Mouse (Mus musculus) cerebellum, adult 2 months (tissue): ENCODE data around the gene Rhbdl1.

Experiments
- CTCF ChIP-seq: fragments of 200-500 bp; IDR thresholded peaks from 2 replicates; pipeline ENCODE4 v1.5.1; 2011; ENCODE audit warnings: low read depth, mild to moderate bottlenecking, control low read depth, low read length, moderate library complexity, borderline replicate concordance; ENCODE audit not compliant: insufficient read depth
- POLR2A ChIP-seq: fragments of 200-500 bp; IDR thresholded peaks from 2 replicates; pipeline ENCODE4 v1.6.1; 2011; ENCODE audit warnings: low read length, control low read depth, borderline replicate concordance; ENCODE audit not compliant: insufficient read depth

DNA sequence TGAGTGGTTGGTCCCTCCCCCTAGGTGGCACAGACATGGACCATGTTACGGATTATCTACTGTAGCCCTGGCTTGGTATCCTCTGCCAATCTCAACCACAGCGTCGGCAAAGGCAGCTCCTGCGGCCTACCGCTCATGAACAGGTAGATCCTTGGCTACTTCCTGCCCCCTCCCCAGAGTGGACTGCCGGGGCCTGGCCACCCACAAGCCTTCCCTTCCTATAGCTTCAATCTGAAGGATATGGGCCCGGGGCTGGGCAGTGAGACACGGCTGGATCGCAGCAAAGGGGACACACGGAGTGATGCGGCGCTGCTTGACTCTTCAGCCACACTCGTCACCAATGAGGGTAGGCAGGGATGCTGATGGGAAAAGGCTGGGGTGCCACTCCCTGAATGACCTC, 10.1 kb downstream of the Rhbdl1 start:
- no peak for TF ChIP-seq CTCF
- TF ChIP-seq POLR2A: no peak
